Mouse (Mus musculus) MN1 (cell line): ENCODE results near the gene Abca1.

ENCODE experiments used
- DNase-seq: peaks from one replicate; pipeline ENCODE4 v3.0.0-alpha.2; 2016; ENCODE audit warnings: low spot score

The Abca1 gene

DNA sequence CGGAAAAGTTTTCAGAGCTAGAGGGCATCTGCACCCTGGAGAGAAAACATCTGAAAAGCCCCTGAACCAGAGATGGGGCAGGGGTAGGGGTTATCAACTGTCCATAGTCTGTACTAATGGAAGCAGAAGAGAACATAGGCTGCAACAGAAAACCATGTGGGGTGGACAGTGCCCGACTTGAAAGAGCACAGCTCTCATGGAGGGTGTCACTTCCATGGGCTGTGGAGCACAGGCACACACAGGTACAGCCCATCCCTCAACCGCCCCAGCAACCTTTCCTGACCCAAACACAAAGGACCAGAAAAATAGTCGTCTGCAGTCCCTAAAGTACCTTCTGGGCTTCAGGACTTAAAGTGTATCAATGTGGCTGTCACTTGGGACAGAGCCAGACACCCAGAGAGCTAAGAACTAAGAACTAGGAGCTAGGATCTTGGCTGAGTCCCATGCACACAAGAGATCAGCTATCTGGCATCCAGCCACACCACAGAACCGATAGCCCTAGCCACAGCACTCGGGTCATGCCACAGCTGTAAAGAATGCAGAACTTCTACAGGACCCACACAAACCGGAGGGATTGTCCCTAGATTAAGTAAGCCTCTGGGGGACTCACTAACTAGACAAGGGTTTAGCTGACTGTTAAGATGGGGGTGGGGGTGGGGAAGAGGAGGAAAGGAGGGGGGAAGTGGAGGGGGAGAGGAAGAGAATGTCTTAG lies 38.0 kb downstream of the Abca1 start:
- no peak for DNase-seq

DNA sequence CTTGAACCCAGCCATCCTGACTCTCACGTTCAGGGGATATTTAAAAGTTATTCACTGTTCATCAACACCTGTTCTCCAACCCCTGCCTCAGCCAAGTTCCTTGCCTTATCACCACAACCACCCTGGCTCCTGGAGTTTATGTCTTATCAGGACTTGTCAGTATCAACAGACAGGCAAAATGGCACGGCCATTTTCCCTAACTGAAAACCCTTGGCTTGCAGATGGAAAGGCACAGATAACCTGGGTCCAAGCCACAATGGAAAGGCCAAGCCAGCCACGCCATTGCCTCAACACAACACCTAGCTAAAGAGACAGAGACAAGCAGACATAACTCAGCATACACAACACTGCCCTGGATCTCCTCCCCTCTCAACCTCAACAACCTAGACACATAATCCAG lies 38.6 kb downstream of the Abca1 start:
- DNase-seq, result no peak

DNA sequence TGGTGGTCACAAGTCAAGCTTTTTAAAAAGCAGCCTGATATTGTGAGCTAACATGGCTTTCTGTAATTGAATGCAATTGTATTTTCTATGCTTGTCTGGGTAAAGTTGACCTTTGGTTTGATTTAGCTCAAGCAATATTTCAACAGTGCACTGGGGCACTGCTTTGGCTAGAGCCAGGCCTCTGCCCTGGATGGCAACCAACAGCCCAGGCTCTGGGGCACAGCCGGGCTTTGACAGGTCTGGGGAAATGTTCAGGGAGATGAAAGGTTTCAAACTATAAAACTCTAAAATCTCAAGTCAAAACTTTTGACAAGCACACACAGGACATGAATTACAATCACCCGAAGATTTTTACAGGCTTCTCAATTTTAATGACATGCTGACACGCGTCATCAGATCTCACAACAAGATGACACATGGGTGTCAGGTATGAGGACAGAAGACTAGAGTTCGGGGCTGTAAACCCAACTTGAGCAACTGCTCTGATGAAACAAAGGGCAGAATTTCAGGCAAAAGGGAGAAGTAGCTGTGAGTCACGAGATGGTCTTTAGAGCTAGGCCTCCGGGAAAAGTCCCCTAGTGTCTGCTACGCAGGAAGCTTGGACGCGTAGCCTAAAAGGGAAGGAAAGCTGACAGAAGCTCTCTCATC lies 39.5 kb downstream of the Abca1 start:
- DNase-seq, result no peak

GRCm38 (mm10) chr4:53118643-53119042 lies 41.1 kb downstream of the Abca1 start:
- DNase-seq, result no peak

DNA sequence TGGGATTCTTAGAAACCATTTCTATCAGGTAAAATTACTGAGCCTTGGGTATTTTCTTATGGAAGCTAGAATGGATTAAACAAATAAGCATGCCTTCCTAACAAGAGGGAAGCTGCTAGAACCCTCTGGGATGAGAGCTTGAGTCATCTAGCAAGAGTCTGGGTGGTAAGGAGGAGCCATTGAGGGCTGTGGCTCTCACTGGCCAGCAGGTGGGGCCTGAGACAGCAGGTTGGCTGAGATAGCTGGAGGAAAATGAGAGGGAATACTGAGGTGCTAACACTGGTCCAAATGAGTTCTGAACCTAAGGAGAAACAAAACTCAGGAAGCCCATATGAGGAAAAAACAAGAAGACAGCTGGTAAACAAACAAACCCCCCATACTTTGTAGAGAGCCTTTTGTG lies 42.1 kb downstream of the Abca1 start:
- DNase-seq, result peak; percentile 34

GRCm38 (mm10) chr4:53117076-53117475 lies 42.6 kb downstream of the Abca1 start:
- no peak for DNase-seq

- DNase-seq, result no peak
These were observed 43.8 kb downstream of the Abca1 start for GRCm38 (mm10) chr4:53115866-53116265.

- no peak for DNase-seq
These were observed 44.3 kb downstream of the Abca1 start for GRCm38 (mm10) chr4:53115410-53115809.

- DNase-seq, result no peak
These were observed 47.8 kb downstream of the Abca1 start for GRCm38 (mm10) chr4:53111919-53112355.

- peak; percentile 38 for DNase-seq
These were observed 49.3 kb downstream of the Abca1 start for GRCm38 (mm10) chr4:53110356-53110755.

- peak; percentile 68 for DNase-seq
These were observed 50.2 kb downstream of the Abca1 start for GRCm38 (mm10) chr4:53109381-53109928.

DNA sequence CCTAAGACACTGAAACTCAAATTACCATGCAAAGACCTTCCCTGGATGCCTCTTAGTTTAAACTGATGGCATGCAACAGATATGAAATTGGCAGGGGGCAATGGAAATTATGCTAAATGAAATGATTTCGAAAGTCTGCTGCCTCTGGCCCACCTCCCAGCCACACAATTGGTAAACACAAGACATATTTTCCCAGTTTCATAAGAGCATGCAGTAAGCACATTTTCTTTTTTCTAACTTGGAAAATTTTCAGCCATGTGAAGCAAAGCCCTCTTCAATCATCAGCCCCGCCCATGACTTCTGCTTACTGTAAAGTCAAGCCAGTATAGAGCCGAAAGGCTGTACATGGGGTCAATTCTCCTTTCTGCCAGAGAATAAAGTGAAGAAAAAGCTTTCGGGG lies 51.5 kb downstream of the Abca1 start:
- no peak for DNase-seq

DNA sequence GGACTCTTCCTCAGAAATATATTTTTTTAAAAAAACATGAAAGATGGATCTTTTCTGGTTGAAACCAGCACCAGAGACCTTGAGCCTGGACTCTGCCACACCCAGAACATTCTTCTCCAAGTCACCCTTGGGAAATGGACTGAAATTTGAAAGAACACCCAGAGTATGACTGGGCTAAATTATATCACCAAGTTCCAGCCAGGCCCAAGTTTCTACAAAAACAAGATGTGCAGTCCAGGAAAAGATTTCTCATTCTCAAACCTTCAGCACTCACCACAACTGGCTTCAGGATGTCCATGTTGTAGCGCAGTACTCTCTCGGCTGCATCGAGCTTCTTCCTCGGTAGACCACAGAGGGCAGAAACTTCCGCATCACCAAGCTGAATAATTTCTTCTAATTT lies 53.0 kb downstream of the Abca1 start:
- no peak for DNase-seq

DNA sequence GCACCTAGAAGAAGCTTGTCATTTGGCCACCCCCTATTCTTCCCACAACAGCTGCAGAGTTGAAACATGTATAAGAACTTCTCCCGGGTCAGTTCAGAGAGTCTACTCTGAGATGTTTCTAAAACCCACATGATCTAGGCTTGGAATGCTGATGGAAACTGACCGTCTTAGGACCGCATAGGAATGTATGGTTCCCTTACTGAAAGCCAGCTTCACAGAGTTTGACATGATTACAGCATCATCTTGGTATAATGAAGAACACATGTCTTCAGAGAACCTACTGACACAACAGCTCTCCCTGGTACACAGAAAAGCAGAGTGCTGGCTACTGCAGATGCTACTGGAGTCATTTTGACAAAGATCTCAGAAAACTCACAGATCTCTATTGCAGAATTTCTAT lies 53.6 kb downstream of the Abca1 start:
- no peak for DNase-seq

GRCm38 (mm10) chr4:53104634-53105033 lies 55.1 kb downstream of the Abca1 start:
- no peak for DNase-seq

- no peak for DNase-seq
These were observed 57.2 kb downstream of the Abca1 start for GRCm38 (mm10) chr4:53102529-53102928.

DNA sequence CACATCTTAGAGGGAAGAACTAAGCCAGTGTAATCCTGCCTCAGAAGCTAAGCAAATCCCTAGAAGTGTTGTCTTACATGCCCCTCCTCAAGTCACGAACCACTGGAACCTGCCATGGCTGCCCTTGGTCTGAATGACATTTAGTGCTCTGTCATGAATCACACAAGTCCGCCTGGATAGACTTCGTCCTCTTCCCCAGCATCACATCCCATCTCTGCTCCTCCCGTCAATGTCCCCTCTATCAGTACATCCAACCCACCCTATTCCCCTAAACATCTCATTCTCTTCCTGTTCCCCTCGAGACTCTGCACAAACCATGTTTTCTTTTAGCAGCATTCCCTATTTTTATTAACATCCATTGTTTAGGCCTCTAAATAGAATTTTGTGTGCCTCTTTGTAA lies 58.4 kb downstream of the Abca1 start:
- no peak for DNase-seq

DNA sequence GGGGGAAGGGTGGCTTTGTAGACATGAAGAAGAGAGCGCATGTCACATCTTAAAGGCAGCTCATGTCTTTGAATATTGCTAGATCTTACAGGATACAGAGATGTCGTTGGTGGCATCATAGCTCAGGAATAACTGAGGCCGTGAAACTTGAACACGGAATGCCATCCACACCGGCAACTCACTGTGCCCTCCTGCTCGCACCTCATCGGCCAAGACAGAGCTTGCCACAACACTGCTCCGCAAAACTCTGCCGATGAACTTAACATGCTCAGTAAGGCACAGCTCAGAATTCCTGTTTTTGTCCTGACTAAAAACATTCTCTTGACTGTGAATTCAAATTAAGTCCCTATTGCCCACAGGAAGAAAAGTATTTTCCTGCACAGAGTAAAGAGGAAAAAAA lies 59.2 kb downstream of the Abca1 start:
- no peak for DNase-seq

DNA sequence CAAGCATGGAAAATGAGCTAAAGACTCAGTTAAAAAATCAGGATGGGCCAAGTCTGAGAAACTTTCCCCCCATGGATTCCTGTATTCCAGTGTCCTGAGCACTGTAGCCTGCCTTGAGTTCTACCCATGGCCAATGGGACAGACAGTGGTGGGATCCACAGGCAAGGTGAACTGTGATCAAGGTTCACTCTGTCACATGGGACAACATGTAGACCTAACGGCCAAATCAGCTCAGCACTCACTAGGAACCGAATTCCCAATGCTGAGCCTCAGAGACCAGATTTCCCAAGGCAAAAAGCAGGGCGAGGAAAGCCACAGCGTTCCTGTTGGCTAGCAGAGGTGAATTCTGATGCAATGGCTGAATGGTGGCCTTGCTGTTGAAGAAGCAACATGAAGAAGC lies 64.8 kb downstream of the Abca1 start:
- DNase-seq, result no peak

- DNase-seq, result no peak
These were observed 65.4 kb downstream of the Abca1 start for GRCm38 (mm10) chr4:53094331-53094730.

- DNase-seq, result no peak
These were observed 66.1 kb downstream of the Abca1 start for GRCm38 (mm10) chr4:53093615-53094014.

DNA sequence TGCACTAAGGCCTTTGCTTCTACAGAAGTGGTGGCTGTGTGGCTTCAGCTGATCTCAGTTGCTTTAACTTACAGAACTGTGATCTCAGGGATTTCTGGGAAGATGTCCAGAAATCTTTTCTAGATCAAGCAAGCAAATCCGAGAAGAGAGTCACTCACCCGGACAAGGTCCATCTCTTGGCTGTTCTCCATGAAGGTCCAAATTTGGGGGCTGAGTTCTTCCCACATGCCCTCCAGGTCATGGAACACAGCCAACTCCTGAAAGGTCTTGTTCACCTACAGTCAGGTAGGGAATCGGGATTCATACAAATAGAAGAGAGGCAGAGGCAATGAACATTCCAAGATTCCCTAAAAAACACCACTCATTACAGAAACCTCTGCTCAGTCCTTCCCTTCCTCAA lies 70.1 kb downstream of the Abca1 start:
- no peak for DNase-seq

DNA sequence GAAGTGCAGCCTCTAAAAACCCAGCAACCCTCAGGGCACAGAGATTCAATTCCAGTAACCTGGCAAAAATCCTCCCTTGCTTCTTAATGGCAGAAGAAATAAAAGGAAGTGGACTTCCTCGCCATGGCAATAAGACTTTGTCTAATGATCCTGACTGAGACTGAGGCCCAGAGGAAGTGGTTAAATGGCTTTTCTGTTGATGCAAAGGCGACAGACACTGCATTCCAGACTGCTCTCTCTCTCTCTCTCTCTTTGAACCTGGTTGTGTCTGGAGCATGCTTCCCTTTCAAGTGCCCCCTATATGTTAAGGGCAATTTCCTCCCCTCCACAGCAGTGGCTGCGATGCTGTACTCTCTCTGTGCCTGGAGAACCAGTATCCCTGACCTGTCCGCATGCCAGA lies 70.7 kb downstream of the Abca1 start:
- no peak for DNase-seq

DNA sequence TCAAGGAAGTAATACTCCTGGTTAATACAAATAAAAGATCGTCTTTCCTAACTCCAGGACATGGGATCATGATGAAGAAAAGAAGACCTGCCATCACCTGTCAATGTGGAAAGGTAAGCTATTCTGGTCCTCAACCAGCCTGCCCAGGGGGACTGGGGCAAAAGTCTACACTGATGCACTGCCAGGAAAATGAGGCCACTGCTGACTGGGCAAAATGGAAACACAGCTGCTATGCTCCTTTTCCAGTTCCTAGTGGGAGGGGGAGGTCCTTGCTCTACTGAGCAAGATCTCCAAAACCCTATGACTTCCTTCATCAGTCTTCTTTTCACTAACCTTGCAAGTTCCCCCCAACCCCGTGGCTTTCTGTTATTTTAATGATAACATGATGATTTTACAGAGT lies 73.1 kb downstream of the Abca1 start:
- DNase-seq, result no peak
